Mouse (Mus musculus) heart, embryonic 11.5 days (tissue): ENCODE data around the gene Etd. TPM values are rescaled to one million over a fixed set of nuclear protein-coding genes. Genes with fewer than 3 reads are reported as not detected.
"Not testable (repeated sequence)": the region's sequence is repeated elsewhere in the genome, so short reads cannot be mapped to it uniquely, and the experiment has no call there.

ENCODE experiments used
- ATAC-seq: fragments of 200-750 bp; cut with Nextera tagmentation; replicated peaks from 2 replicates; pipeline ENCODE4 v1.8.0; 2017; ENCODE audit warnings: moderate library complexity; ENCODE audit not compliant: insufficient number of reproducible peaks, low FRiP score, low TSS enrichment
- H3K27ac ChIP-seq: fragments of 300-500 bp; sonication (generic); 2 replicates; pipeline ENCODE4 v1.5.1; 2014; ENCODE audit warnings: mild to moderate bottlenecking, low read depth, low read length
- H3K27me3 ChIP-seq: fragments of 300-500 bp; sonication (generic); 2 replicates; pipeline ENCODE4 v1.6.1; 2014; ENCODE audit warnings: mild to moderate bottlenecking, low read length, mixed read lengths; ENCODE audit not compliant: control insufficient read depth, insufficient read depth
- H3K36me3 ChIP-seq: fragments of 300-500 bp; sonication (generic); 2 replicates; pipeline ENCODE4 v1.6.1; 2014; ENCODE audit warnings: mild to moderate bottlenecking, low read length, moderate library complexity, mixed read lengths; ENCODE audit not compliant: control insufficient read depth, insufficient read depth
- H3K4me1 ChIP-seq: fragments of 300-500 bp; sonication (generic); 2 replicates; pipeline ENCODE4 v1.6.1; 2014; ENCODE audit warnings: low read length; ENCODE audit not compliant: control insufficient read depth, insufficient read depth
- H3K4me2 ChIP-seq: fragments of 300-500 bp; sonication (generic); 2 replicates; pipeline ENCODE4 v1.6.1; 2014; ENCODE audit warnings: mild to moderate bottlenecking, moderate library complexity
- H3K4me3 ChIP-seq: fragments of 300-500 bp; sonication (generic); 2 replicates; pipeline ENCODE4 v1.5.1; 2014; ENCODE audit warnings: low read depth, low read length
- H3K9ac ChIP-seq: fragments of 300-500 bp; sonication (generic); 2 replicates; pipeline ENCODE4 v1.6.1; 2014; ENCODE audit warnings: mild to moderate bottlenecking, low read depth, low read length, moderate library complexity
- H3K9me3 ChIP-seq: fragments of 300-500 bp; sonication (generic); replicated peaks from 2 replicates; pipeline ENCODE4 v1.6.1; 2016; ENCODE audit warnings: low read length; ENCODE audit not compliant: control insufficient read depth
- whole genome bisulfite sequencing: fragments of 180-500 bp; shearing (Covaris S2); extraction: QIAGEN DNeasy Blood & Tissue Kit; methylation state at CpG from one replicate; pipeline ENCODE4 v1.1.7; 2014; ENCODE audit not compliant: insufficient replicate concordance; 5-methylcytosine and 5-hydroxymethylcytosine counted together
- polyA plus RNA-seq: library from polyadenylated mRNA; unstranded; fragments of >200 nt; fragmentation: Nextera tagmentation; extraction: Ambion mirVana; gene quantifications from 2 replicates; pipeline ENCODE4 v1.2.1, GENCODE M21; 2014

Etd gene
- polyA plus RNA-seq, result not detected in 2 replicates

- Histone ChIP-seq H3K9me3 (no peaks in the 10 kb centered on the region), H3K36me3 (no peaks in the 10 kb centered on the region), H3K4me3 (no peak within 1 kb of the TSS), H3K4me1 (no peaks in the 10 kb centered on the region), H3K9ac (no peak within 1 kb of the TSS), H3K27ac (no peak within 1 kb of the TSS), H3K4me2 (no peak within 1 kb of the TSS), H3K27me3 (no peaks in the 10 kb centered on the region)
- ATAC-seq, result no peak
- 66% methylated on average over 3 of the region's 3 CpGs for WGBS
These were observed at the start of gene Etd for GRCm38 (mm10) chrX:53434618-53435017. TSS of gene Etd (plus strand) at chrX:53434918.

GRCm38 (mm10) chrX:53386362-53386761 is 48.4 kb upstream of the Etd start:
- Histone ChIP-seq H3K9ac (no peak overlapping the region), H3K9me3 (no peaks in the 10 kb centered on the region), H3K27ac (peak overlapping the region; percentile 59; the same call in 1 of the 2 replicates), H3K4me1 (no peaks in the 10 kb centered on the region), H3K36me3 (no peaks in the 10 kb centered on the region), H3K27me3 (no peaks in the 10 kb centered on the region), H3K4me3 (no peak overlapping the region), H3K4me2 (no peak overlapping the region)
- no peak for ATAC-seq
- WGBS, result 28% methylated on average over 3 of the region's 3 CpGs

GRCm38 (mm10) chrX:53432888-53433287 is 1.8 kb upstream of the Etd start:
- H3K4me2 ChIP-seq, result no peak overlapping the region
- H3K36me3 ChIP-seq, result no peaks in the 10 kb centered on the region
- H3K27ac ChIP-seq, result no peak overlapping the region
- no peak overlapping the region for H3K9ac ChIP-seq
- H3K4me3 ChIP-seq, result no peak overlapping the region
- no peaks in the 10 kb centered on the region for H3K4me1 ChIP-seq
- ATAC-seq, result no peak
- H3K9me3 ChIP-seq, result no peaks in the 10 kb centered on the region
- H3K27me3 ChIP-seq, result no peaks in the 10 kb centered on the region
- 87% methylated on average over 1 of the region's 1 CpGs for WGBS

GRCm38 (mm10) chrX:53459573-53459972 is 24.9 kb downstream of the Etd start:
- 26% methylated on average over 3 of the region's 3 CpGs for WGBS
- no peak for ATAC-seq
- Histone ChIP-seq H3K36me3 (no peaks in the 10 kb centered on the region), H3K4me1 (no peaks in the 10 kb centered on the region), H3K9me3 (no peaks in the 10 kb centered on the region), H3K4me2 (no peak overlapping the region), H3K27ac (no peak overlapping the region), H3K9ac (no peak overlapping the region), H3K4me3 (no peak overlapping the region), H3K27me3 (no peaks in the 10 kb centered on the region)

GRCm38 (mm10) chrX:53464194-53464593 is 29.5 kb downstream of the Etd start:
- H3K9ac ChIP-seq, H3K4me3 ChIP-seq, H3K9me3 ChIP-seq, ATAC-seq, H3K27me3 ChIP-seq, H3K4me1 ChIP-seq, H3K36me3 ChIP-seq, H3K27ac ChIP-seq, H3K4me2 ChIP-seq: not testable (repeated sequence)

Other genes with a start within 250 kb of the Etd start
- gene Plac1, start 194.8 kb upstream of the Etd start, polyA plus RNA-seq, result 11.4 and 14.9 TPM in 2 replicates
- gene Fam122b, start 165.1 kb upstream of the Etd start, polyA plus RNA-seq, result 21.3 and 26.0 TPM in 2 replicates
- gene Fam122c, start 161.5 kb upstream of the Etd start, polyA plus RNA-seq, result not detected in 2 replicates
- 51.1 and 54.2 TPM in 2 replicates for gene Mospd1, start 64.4 kb upstream of the Etd start, polyA plus RNA-seq
- 40.7 and 45.6 TPM in 2 replicates for gene Rtl8c, start 173.1 kb downstream of the Etd start, polyA plus RNA-seq
- gene Gm14597, start 174.1 kb downstream of the Etd start, polyA plus RNA-seq, result not detected in 2 replicates
- 108 and 110 TPM in 2 replicates for gene Rtl8a, start 208.8 kb downstream of the Etd start, polyA plus RNA-seq
- 80.5 and 83.0 TPM in 2 replicates for gene Rtl8b, start 235.5 kb downstream of the Etd start, polyA plus RNA-seq